Mouse (Mus musculus) neural tube, embryonic 13.5 days (tissue): ENCODE measurements at regions not wholly inside any gene's neighbourhood (a gene's known extent, or its start where the extent isn't known, plus 50 kb on each side); places are given as distances from the start of the nearest gene placed in this dataset.
A peak's percentile ranks its signal among the peaks of the same experiment; 100 is the strongest.

Source experiments
- ATAC-seq: fragments of 200-750 bp; cut with Nextera tagmentation; 2 replicates; pipeline ENCODE4 v1.8.0; 2017; ENCODE audit warnings: low read depth, mild to moderate bottlenecking, moderate TSS enrichment, moderate library complexity
- H3K27ac ChIP-seq: fragments of 300-500 bp; sonication (generic); replicated peaks from 2 replicates; pipeline ENCODE4 v1.5.1; 2015; ENCODE audit warnings: moderate library complexity, mild to moderate bottlenecking, inconsistent platforms
- H3K27me3 ChIP-seq: fragments of 300-500 bp; sonication (generic); 2 replicates; pipeline ENCODE4 v1.6.1; 2015; ENCODE audit warnings: mild to moderate bottlenecking, inconsistent platforms
- H3K36me3 ChIP-seq: fragments of 300-500 bp; sonication (generic); 2 replicates; pipeline ENCODE4 v1.6.1; 2015; ENCODE audit warnings: mild to moderate bottlenecking, inconsistent platforms
- H3K4me1 ChIP-seq: fragments of 300-500 bp; sonication (generic); replicated peaks from 2 replicates; pipeline ENCODE4 v1.6.1; 2015; ENCODE audit warnings: inconsistent platforms
- H3K4me2 ChIP-seq: fragments of 300-500 bp; sonication (generic); 2 replicates; pipeline ENCODE4 v1.6.1; 2015; ENCODE audit warnings: inconsistent platforms, mild to moderate bottlenecking, moderate library complexity
- H3K4me3 ChIP-seq: fragments of 300-500 bp; sonication (generic); 2 replicates; pipeline ENCODE4 v1.5.1; 2015; ENCODE audit warnings: mild to moderate bottlenecking, inconsistent platforms
- H3K9ac ChIP-seq: fragments of 300-500 bp; sonication (generic); 2 replicates; pipeline ENCODE4 v1.6.1; 2015; ENCODE audit warnings: moderate library complexity, mild to moderate bottlenecking, inconsistent platforms
- H3K9me3 ChIP-seq: fragments of 300-500 bp; sonication (generic); 2 replicates; pipeline ENCODE4 v1.6.1; 2016; ENCODE audit warnings: inconsistent platforms
- WGBS: fragments of 180-500 bp; shearing (Covaris S2); methylation state at CpG from one replicate; pipeline ENCODE4 v1.1.7; 2015; 5-methylcytosine and 5-hydroxymethylcytosine counted together

DNA sequence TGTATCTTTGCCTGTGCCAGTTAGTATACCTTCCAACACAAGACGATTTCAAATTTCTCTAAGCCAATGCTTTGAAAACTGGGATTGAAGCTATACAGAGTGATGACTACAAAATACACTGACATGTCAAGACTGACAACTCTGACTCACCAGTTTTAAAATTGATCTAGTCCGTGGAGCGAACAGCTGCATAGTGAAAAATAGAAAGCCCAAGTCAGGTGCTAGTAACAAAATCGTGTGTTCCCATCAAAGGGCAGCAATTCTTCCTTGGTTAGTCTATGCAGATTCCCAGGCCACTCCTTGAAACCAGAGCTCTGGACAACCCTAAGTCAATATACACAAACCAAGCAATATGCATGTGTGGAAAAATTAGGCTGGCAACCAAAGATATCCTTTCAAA lies 940.6 kb downstream of the Kcna4 start:
- Histone ChIP-seq H3K4me2 (no peak overlapping the region), H3K9me3 (no peaks in the 10 kb centered on the region), H3K27me3 (no peaks in the 10 kb centered on the region), H3K27ac (no peak overlapping the region), H3K4me3 (no peak overlapping the region), H3K36me3 (no peaks in the 10 kb centered on the region), H3K4me1 (peaks cover under 1% of the 10 kb centered on the region; the same call in 1 of the 2 replicates), H3K9ac (no peak overlapping the region)
- no peak for ATAC-seq
- WGBS, result 90% methylated on average over 4 of the region's 4 CpGs

DNA sequence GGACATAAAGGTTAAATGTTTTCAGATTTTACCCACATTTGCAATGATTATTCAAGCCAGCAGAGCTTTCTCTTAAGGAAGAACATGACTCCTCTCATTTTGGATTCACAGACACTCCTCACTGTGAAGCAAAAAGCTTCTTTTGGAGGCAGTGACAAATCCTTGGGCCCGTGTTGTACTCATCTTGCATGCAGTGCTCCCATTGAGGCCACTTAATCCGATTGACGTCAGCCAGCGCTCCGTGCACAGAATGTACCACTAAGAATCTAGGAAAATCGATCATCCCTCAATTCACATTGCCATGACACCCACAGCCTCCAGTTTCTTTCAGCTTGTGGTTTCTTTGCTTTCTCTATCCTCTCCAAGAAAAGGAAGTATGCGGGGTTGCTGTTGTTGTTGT lies 941.5 kb downstream of the Kcna4 start:
- ATAC-seq, result no peak
- no peak overlapping the region for H3K9ac ChIP-seq
- H3K9me3 ChIP-seq, result no peaks in the 10 kb centered on the region
- 60% methylated on average over 7 of the region's 7 CpGs for WGBS
- H3K27ac ChIP-seq, result no peak overlapping the region
- no peak overlapping the region for H3K4me2 ChIP-seq
- no peaks in the 10 kb centered on the region for H3K27me3 ChIP-seq
- no peak overlapping the region for H3K4me3 ChIP-seq
- H3K36me3 ChIP-seq, result no peaks in the 10 kb centered on the region
- H3K4me1 ChIP-seq, result peaks cover 7% of the 10 kb centered on the region

DNA sequence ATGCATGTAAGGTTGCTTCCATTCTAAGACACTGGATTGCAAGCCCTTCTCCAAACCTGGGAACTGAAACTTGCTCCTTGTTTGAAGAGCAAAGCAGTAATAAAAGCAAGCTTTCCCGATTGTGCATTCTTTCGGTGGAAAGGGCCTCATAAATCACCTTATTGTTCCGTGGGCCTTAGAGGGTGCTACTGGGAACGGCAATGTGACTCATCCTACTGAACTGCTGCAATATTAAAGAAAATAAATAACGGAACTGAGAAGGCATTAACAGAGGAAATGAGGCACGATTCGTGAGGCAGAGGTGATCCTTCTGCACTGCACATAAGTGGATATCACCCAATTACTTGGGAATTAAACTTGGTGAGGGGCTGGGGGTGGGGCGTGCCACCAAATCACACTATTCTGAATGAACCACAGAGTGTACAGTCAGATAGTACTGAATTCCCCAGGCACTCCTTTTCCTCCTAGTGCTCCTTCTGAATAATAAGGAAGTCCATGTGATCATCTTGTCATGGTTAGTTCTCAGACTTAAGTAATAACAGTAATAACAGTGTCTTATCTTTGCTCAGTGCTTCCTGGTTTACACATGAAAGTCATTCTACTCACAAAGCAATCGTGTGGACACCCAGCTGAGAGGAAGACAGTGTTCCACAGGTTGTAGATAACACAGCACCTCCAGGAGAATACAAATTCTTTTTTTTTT lies 946.0 kb downstream of the Kcna4 start:
- peak; percentile 53; the same call in 1 of the 2 replicates for ATAC-seq
- WGBS, result 16% methylated on average over 9 of the region's 9 CpGs
- no peaks in the 10 kb centered on the region for H3K27me3 ChIP-seq

More for the DNA sequence above, 946.0 kb downstream of the Kcna4 start:
- H3K9me3 ChIP-seq, result no peaks in the 10 kb centered on the region
- H3K4me1 ChIP-seq, result peaks cover 7% of the 10 kb centered on the region
- H3K4me3 ChIP-seq, result no peak overlapping the region
- no peak overlapping the region for H3K9ac ChIP-seq
- peak overlapping the region; percentile 26; the same call in 1 of the 2 replicates for H3K4me2 ChIP-seq
- H3K36me3 ChIP-seq, result no peaks in the 10 kb centered on the region
- no peak overlapping the region for H3K27ac ChIP-seq
